Mouse (Mus musculus) olfactory bulb, adult 2 months (tissue): ENCODE measurements at regions not wholly inside any gene's neighbourhood (a gene's known extent, or its start where the extent isn't known, plus 50 kb on each side); places are given as distances from the start of the nearest gene placed in this dataset.

ENCODE experiments used
- CTCF ChIP-seq: fragments of 200-500 bp; IDR thresholded peaks from 2 replicates; pipeline ENCODE4 v1.5.1; 2012; ENCODE audit warnings: low read depth, mild to moderate bottlenecking, low read length, moderate library complexity; ENCODE audit not compliant: insufficient read depth
- POLR2A ChIP-seq: fragments of 200-500 bp; IDR thresholded peaks from 2 replicates; pipeline ENCODE4 v1.6.1; 2012; ENCODE audit warnings: mild to moderate bottlenecking, low read depth, low read length, moderate library complexity; ENCODE audit not compliant: insufficient read depth

- TF ChIP-seq CTCF, result no peak
- no peak for TF ChIP-seq POLR2A
Observed at GRCm38 (mm10) chr6:84365914-84366313, 227.8 kb downstream of the Cyp26b1 start.
